ENCODE assay signal across 24 mouse cellular contexts in genomic region chr7:119207251-119207650, GRCm38 (mm10). TPM values are rescaled to one million over a fixed set of nuclear protein-coding genes. Genes with fewer than 3 reads are reported as not detected.
"Had no signal": no experiment of that assay in that cellular context is flagged by ENCODE, and none has a peak within 500 bp of the region (broad histone marks: within the 10 kb centered on the region; RNA-seq: fewer than 3 reads in every experiment).

No protein-coding gene starts in this region.

- ATAC-seq: liver, embryonic 12.5 days had no signal

- H3K4me3 ChIP-seq: liver, embryonic 12.5 days; myocyte; neural tube, embryonic 13.5 days; neural tube, embryonic 15.5 days had no signal

- H3K36me3 ChIP-seq: liver, embryonic 12.5 days; neural tube, embryonic 13.5 days; neural tube, embryonic 15.5 days had no signal

- H3K9ac ChIP-seq: liver, embryonic 12.5 days; liver, embryonic 14.5 days; lung, embryonic 14.5 days; neural tube, embryonic 13.5 days; neural tube, embryonic 15.5 days had no signal

- H3K27ac ChIP-seq: liver, embryonic 12.5 days; liver, embryonic 14.5 days; neural tube, embryonic 13.5 days; neural tube, embryonic 15.5 days had no signal

- H3K9me3 ChIP-seq: liver, embryonic 12.5 days; neural tube, embryonic 13.5 days; neural tube, embryonic 15.5 days had no signal

- DNase-seq: lung, adult 18-20 months; lung, embryonic 14.5 days; lung, postnatal 10 days; lung, postnatal 4 days; retina, postnatal 1 day; right cerebral cortex, adult 18-20 months; right cerebral cortex, postnatal 25 days; right cerebral cortex, postnatal 4 days; spleen, adult 18-20 months; thymus, adult 18-20 months; thymus, postnatal 14 days; thymus, postnatal 36 days had no signal

- H3K4me1 ChIP-seq: liver, embryonic 12.5 days; neural tube, embryonic 13.5 days; neural tube, embryonic 15.5 days had no signal

- H3K4me2 ChIP-seq: liver, embryonic 12.5 days; lung, embryonic 14.5 days; neural tube, embryonic 13.5 days; neural tube, embryonic 15.5 days had no signal

- H3K27me3 ChIP-seq: liver, embryonic 12.5 days; neural tube, embryonic 13.5 days; neural tube, embryonic 15.5 days had no signal

RNA-seq across cellular contexts. Expression of gene Gpr139, which starts 22.8 kb away (rescaled TPM):
- total RNA-seq: megakaryocyte, adult 5-6 weeks; megakaryocyte-erythroid progenitor cell, adult 5-6 weeks had no signal
- polyA plus RNA-seq: liver, embryonic 12.5 days; liver, embryonic 14.5 days; liver, embryonic 16.5 days; lung, embryonic 14.5 days; lung, embryonic 16.5 days; myocyte; small intestine, adult 2 months; stomach, embryonic 14.5 days; thymus, postnatal 0 days had no signal
